Mouse (Mus musculus) lung, postnatal 0 days (tissue): ENCODE measurements around the gene Top2a.

Experiments used
- CTCF ChIP-seq: IDR thresholded peaks from 2 replicates; pipeline ENCODE4 v1.5.1; 2016; ENCODE audit warnings: antibody characterized with exemption, mild to moderate bottlenecking
- EP300 ChIP-seq: IDR thresholded peaks from 2 replicates; pipeline ENCODE4 v1.6.1; 2016; ENCODE audit warnings: antibody characterized with exemption, mild to moderate bottlenecking, control low read depth

DNA sequence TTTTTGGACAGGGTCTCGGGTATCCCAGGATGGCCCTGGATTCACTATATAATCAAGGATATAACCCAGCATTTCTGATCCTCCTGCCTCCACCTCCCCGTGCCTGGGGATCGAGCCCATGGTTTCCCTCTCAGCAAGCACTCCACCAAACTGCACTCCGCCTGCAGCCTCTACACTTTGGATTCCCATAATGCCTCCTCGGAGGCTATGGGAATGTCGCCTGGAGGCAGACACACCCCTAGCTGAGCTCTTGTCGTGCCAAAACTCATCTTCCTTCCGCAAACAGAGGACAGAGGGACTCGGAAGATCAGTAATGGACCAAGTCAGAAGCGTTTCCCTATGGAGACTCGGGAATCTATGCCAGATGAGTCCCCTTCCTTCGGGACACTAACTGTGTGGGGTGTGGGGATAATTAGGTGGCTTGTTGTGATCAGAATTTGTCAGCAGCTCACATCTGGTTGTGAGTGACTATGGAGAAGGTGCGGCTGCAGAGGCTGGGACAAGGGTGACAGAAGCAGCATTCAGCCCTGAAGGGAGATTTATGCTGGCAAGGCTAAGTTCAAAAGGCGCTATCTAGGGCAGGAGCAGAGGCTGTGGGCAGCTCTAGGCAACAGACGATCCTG lies 45.4 kb downstream of the Top2a start:
- no peak for TF ChIP-seq CTCF
- no peak for TF ChIP-seq EP300
